Mouse (Mus musculus) intestine, embryonic 14.5 days (tissue): ENCODE data around the gene Parva. TPM values are rescaled to one million over a fixed set of nuclear protein-coding genes. Genes with fewer than 3 reads are reported as not detected.

Experiments used
- ATAC-seq: fragments of 200-750 bp; cut with Nextera tagmentation; replicated peaks from 2 replicates; pipeline ENCODE4 v1.8.0; 2017; ENCODE audit warnings: low read depth, moderate number of reproducible peaks, moderate TSS enrichment, moderate library complexity; ENCODE audit not compliant: low FRiP score, low TSS enrichment
- DNase-seq: peaks from one replicate; pipeline ENCODE4 v3.0.0-alpha.2; 2018; ENCODE audit warnings: low spot score
- H3K27ac ChIP-seq: fragments of 300-500 bp; sonication (generic); 2 replicates; pipeline ENCODE4 v1.5.1; 2014; ENCODE audit warnings: low read depth, mild to moderate bottlenecking, control low read depth
- H3K27me3 ChIP-seq: fragments of 300-500 bp; sonication (generic); replicated peaks from 2 replicates; pipeline ENCODE4 v1.6.1; 2014; ENCODE audit warnings: low read length, control low read depth; ENCODE audit not compliant: control insufficient read depth, insufficient read depth
- H3K36me3 ChIP-seq: fragments of 300-500 bp; sonication (generic); 2 replicates; pipeline ENCODE4 v1.6.1; 2014; ENCODE audit warnings: low read length, control low read depth; ENCODE audit not compliant: control insufficient read depth, insufficient read depth
- H3K4me1 ChIP-seq: fragments of 300-500 bp; sonication (generic); replicated peaks from 2 replicates; pipeline ENCODE4 v1.6.1; 2014; ENCODE audit warnings: low read length, control low read depth, mixed read lengths; ENCODE audit not compliant: control insufficient read depth, insufficient read depth
- H3K4me2 ChIP-seq: fragments of 300-500 bp; sonication (generic); 2 replicates; pipeline ENCODE4 v1.6.1; 2014; ENCODE audit warnings: low read length
- H3K4me3 ChIP-seq: fragments of 300-500 bp; sonication (generic); 2 replicates; pipeline ENCODE4 v1.5.1; 2014; ENCODE audit warnings: low read depth, low read length, control low read depth, mixed read lengths
- H3K9ac ChIP-seq: fragments of 300-500 bp; sonication (generic); 2 replicates; pipeline ENCODE4 v1.6.1; 2014; ENCODE audit warnings: mild to moderate bottlenecking, low read length
- H3K9me3 ChIP-seq: fragments of 300-500 bp; sonication (generic); 2 replicates; pipeline ENCODE4 v1.6.1; 2016; ENCODE audit warnings: low read length, control low read depth; ENCODE audit not compliant: control insufficient read depth
- WGBS: fragments of 180-500 bp; shearing (Covaris S2); extraction: QIAGEN DNeasy Blood & Tissue Kit; methylation state at CpG from one replicate; pipeline ENCODE4 v1.1.7; 2014; 5-methylcytosine and 5-hydroxymethylcytosine counted together
- polyA plus RNA-seq: library from polyadenylated mRNA; unstranded; fragments of >200 nt; fragmentation: Nextera tagmentation; extraction: Ambion mirVana; gene quantifications from 2 replicates; pipeline ENCODE4 v1.2.1, GENCODE M21; 2014

Parva gene
- polyA plus RNA-seq, 1 experiment from 2014 or later, result 102 TPM

DNA sequence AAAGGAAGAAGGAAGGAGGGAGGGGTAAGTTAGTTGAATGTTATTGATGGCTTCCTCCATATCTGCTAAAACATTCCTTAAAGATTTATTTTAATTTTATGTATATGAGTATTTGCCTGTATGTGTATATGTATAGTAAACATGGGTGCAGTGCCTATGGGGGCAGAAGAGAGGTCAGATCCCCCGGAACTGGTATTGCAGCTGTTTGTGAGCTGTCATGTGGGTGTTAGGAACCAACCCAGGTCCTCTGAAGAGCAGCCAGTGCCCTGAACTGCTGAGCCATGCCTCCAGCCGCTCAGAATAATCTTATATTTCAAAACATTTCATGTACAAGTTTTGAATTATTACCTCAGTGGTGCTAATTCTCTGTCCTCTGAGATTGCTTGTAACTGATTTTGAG is 63.5 kb downstream of the Parva start:
- DNase-seq, result no peak
- Histone ChIP-seq H3K9me3 (no peaks in the 10 kb centered on the region), H3K27ac (no peak overlapping the region), H3K4me3 (no peak overlapping the region), H3K36me3 (no peaks in the 10 kb centered on the region), H3K4me1 (peaks cover 29% of the 10 kb centered on the region), H3K27me3 (no peaks in the 10 kb centered on the region), H3K9ac (no peak overlapping the region), H3K4me2 (no peak overlapping the region)
- ATAC-seq, result no peak
- 30% methylated on average over 2 of the region's 2 CpGs for WGBS

DNA sequence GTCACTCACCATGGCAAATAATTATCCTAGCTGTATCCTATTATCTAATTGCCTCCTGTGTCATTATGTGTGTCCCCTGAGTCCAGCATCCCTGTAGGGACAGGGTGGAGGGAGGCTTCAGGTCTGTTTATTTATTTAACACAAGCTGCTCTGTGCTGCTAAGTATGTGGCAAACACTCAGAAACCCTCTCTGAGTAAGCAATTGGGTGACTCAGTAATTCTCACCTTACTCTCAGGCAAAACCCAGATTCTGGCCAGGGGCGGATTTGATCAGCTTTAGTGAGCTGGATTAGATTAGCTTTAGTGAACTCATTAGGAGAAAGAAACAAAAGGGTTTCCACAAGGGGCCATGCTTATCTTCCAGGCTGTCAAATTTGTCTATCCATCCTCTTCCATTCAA is 64.4 kb downstream of the Parva start:
- no peak for DNase-seq
- Histone ChIP-seq H3K9me3 (no peaks in the 10 kb centered on the region), H3K4me1 (peaks cover 38% of the 10 kb centered on the region), H3K9ac (no peak overlapping the region), H3K27ac (no peak overlapping the region), H3K4me3 (no peak overlapping the region), H3K27me3 (no peaks in the 10 kb centered on the region), H3K36me3 (no peaks in the 10 kb centered on the region), H3K4me2 (no peak overlapping the region)
- ATAC-seq, result no peak
- 76% methylated on average over 1 of the region's 1 CpGs for WGBS

DNA sequence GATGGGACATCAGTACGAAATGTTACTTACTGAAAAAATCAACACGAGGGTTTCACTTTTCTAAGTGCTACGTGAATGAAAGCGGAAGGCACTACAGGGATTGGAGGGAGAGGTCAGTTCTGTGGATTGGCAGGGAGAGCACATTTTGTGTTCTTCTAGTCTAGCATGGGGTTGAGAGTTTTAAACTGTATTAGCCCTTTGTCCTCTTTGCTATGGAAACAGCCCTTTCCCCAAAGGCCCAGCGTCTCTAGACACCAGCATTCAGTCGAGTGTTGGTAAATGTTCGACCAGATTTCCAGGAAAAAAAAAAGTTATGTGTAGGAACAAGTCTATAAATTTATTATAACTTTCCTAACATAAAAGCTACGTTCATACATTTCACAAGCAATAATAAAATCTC is 68.6 kb downstream of the Parva start:
- no peak for DNase-seq
- Histone ChIP-seq H3K9me3 (no peaks in the 10 kb centered on the region), H3K4me2 (no peak overlapping the region), H3K4me3 (no peak overlapping the region), H3K27ac (peak overlapping the region; percentile 10), H3K4me1 (peaks cover 72% of the 10 kb centered on the region), H3K27me3 (no peaks in the 10 kb centered on the region), H3K9ac (no peak overlapping the region), H3K36me3 (no peaks in the 10 kb centered on the region)
- ATAC-seq, result no peak
- 49% methylated on average over 8 of the region's 8 CpGs for WGBS

DNA sequence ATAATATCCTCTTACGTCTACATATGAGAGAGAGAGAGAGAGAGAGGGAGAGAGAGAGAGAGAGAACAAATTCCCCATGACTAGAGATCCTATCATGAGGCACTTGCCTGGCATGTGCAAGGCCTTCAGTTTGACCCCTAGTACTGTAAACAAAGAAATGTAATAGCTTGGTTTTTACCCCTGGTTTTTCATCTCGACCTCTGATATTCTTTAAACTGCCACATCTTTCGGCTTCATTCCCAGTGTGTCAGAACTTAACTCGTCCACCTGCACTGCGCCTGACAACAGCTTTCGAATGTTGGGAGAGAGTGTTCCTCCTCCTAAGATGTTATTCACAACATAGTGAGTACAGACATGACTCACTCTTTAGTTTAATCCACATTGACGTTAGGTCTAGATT is 69.6 kb downstream of the Parva start:
- H3K9ac ChIP-seq, result no peak overlapping the region
- no peak overlapping the region for H3K4me2 ChIP-seq
- no peak overlapping the region for H3K4me3 ChIP-seq
- WGBS, result 33% methylated on average over 7 of the region's 7 CpGs
- DNase-seq (no peak), ATAC-seq (no peak)
- H3K27ac ChIP-seq, result peak overlapping the region; percentile 10; the same call in 1 of the 2 replicates
- no peaks in the 10 kb centered on the region for H3K9me3 ChIP-seq
- no peaks in the 10 kb centered on the region for H3K27me3 ChIP-seq
- H3K4me1 ChIP-seq, result peaks cover 79% of the 10 kb centered on the region
- no peaks in the 10 kb centered on the region for H3K36me3 ChIP-seq

DNA sequence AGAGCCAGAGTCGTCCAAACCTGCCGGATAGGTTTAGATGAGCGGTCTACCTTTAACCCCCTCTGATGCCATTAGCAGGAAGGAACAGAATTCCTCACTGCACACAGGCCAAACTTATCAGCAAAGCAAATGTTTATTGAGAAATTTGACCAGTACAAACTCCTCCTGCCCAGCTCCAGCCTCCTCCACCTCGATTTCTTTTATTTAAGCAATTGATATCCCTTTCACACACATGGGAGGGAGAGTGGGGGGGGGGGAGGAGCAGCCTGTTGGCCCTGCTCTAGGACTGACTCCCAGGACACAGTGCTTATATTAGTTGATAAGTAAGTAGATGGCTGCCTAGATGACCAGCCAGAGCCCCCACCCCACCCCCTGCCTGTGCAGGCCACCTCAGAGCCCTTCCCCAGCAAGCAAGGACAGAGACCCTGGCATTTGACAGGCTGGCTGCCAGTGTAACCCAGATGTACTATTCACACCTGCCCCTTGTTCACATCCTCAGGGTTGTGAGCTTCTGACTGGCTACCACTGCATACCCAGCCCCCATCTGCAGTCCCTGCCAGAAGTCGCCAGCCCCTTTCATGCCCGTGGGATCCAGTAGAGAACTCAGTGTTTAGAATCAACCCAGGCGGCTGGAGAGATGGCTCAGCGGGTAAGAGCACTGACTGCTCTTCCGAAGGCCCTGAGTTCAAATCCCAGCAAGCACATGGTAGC is 71.4 kb downstream of the Parva start:
- ATAC-seq (0 out of 2 replicates have a peak, but pooled peaks have one; percentile 13), DNase-seq (no peak)
- WGBS, result 38% methylated on average over 9 of the region's 9 CpGs
- H3K4me3 ChIP-seq, result no peak overlapping the region
- H3K27me3 ChIP-seq, result no peaks in the 10 kb centered on the region
- H3K9ac ChIP-seq, result no peak overlapping the region
- no peaks in the 10 kb centered on the region for H3K9me3 ChIP-seq
- H3K27ac ChIP-seq, result peak overlapping the region; percentile 54
- H3K4me2 ChIP-seq, result no peak overlapping the region
- H3K36me3 ChIP-seq, result no peaks in the 10 kb centered on the region
- peaks cover 91% of the 10 kb centered on the region for H3K4me1 ChIP-seq

DNA sequence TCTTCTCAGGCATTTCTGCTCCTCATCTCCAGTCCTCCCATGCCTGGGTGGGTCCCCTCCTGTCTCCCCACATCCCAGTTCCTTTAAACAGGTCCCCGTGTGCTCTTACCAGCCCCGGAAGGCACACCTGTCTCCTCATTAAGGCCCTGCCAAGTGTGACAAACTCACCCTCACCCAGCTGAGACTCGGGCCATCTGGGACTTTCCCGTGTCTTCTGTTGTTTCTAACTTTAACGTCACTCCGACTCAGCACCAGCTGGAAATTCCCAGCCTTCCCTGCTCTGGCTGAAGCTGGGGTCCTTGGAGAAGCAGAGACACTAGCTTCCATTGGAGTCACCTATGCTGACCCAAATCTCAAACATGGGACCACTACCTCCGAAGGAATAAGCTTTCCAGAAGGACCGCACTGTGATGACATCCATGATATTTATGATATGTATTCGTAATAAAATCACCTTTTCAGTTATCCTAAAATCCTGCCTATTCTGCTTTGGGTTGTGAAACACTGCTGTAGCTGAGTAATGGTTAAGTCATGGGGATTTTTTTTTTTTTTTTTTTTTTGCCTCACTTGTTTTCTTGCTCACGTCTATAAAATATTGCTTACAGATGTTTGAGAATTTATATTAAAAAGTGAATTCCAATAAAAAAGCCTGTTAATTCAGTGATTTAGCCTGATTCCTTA is 72.3 kb downstream of the Parva start:
- Histone ChIP-seq H3K4me2 (peak overlapping the region; percentile 6; the same call in 1 of the 2 replicates), H3K36me3 (no peaks in the 10 kb centered on the region), H3K9me3 (no peaks in the 10 kb centered on the region), H3K27me3 (no peaks in the 10 kb centered on the region), H3K4me1 (peaks cover 91% of the 10 kb centered on the region), H3K4me3 (no peak overlapping the region), H3K9ac (no peak overlapping the region), H3K27ac (peak overlapping the region; percentile 97)
- no peak for ATAC-seq
- DNase-seq, result no peak
- 14% methylated on average over 10 of the region's 10 CpGs for WGBS

DNA sequence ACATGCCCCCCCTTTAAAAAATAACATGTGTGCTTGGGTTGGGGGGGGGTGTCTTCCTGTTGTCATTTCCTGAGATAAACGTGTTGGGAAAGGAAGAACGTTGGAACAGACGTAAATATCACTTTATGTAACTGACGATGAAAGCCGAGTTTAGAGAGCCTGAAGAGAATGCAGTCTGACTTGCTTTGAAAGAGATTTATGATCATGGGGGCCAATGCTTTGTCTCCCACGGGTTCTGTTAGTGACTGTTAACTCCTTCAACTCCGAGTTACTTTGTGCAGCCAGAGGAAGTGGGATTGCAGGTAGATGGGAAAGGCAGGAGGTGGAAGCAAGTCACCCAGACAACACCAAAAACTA is 72.8 kb downstream of the Parva start:
- ATAC-seq, result no peak
- no peak overlapping the region for H3K9ac ChIP-seq
- WGBS, result 1% methylated on average over 7 of the region's 7 CpGs
- H3K4me1 ChIP-seq, result peaks cover 89% of the 10 kb centered on the region
- DNase-seq, result no peak
- no peaks in the 10 kb centered on the region for H3K36me3 ChIP-seq
- H3K4me2 ChIP-seq, result peak overlapping the region; percentile 6; the same call in 1 of the 2 replicates
- H3K27ac ChIP-seq, result peak overlapping the region; percentile 97
- no peaks in the 10 kb centered on the region for H3K27me3 ChIP-seq
- H3K9me3 ChIP-seq, result no peaks in the 10 kb centered on the region
- no peak overlapping the region for H3K4me3 ChIP-seq

DNA sequence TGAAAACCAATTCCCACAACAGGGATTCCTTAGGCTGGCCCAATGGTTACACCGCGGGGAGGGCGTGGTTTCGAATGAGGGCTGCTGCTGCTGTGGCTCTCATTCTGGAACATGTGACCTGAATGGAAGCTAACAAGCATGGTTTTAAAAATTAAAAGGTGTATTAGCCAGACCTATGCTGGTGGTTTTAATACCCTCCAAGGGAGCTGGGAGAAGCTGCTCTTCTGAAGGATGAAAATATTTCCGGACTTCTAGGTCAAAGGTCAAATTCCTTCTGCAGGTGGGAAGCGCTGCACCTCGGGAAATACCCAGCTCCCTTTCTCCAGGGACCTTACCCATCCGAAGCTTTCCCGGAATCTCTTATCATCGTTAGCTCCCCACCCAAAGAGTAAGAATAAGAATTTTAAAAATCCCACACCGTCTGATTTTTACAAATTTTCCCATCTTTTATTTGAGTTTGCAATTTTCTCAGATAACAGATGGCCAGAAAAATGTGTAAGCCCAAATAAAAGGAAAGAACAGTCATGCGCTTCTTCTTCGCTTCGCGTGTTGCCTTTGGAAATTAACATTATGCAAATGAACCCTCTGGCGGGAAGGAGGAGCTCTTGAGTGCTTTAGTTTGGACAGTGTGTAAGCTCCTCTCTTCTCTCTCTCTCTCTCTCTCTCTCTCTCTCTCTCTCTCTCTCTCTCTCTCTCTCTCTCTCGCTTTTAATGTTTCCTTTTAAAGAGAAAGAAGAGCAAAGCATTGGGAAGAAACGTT is 74.9 kb downstream of the Parva start:
- H3K4me3 ChIP-seq, result no peak overlapping the region
- H3K27ac ChIP-seq, result peak overlapping the region; percentile 97
- no peaks in the 10 kb centered on the region for H3K9me3 ChIP-seq
- H3K9ac ChIP-seq, result no peak overlapping the region
- peaks cover 69% of the 10 kb centered on the region for H3K4me1 ChIP-seq
- no peak for ATAC-seq
- DNase-seq, result no peak
- no peaks in the 10 kb centered on the region for H3K36me3 ChIP-seq
- WGBS, result 28% methylated on average over 18 of the region's 18 CpGs
- no peaks in the 10 kb centered on the region for H3K27me3 ChIP-seq
- peak overlapping the region; percentile 7; the same call in 1 of the 2 replicates for H3K4me2 ChIP-seq
